Mouse (Mus musculus) stomach, embryonic 16.5 days (tissue): ENCODE measurements around the gene Smarcc1. TPM values are rescaled to one million over a fixed set of nuclear protein-coding genes. Genes with fewer than 3 reads are reported as not detected.
"Not testable (repeated sequence)": the region's sequence is repeated elsewhere in the genome, so short reads cannot be mapped to it uniquely, and the experiment has no call there.

Experiments used
- ATAC-seq: fragments of 200-750 bp; cut with Nextera tagmentation; 2 replicates; pipeline ENCODE4 v1.8.0; 2017; ENCODE audit warnings: moderate number of reproducible peaks, moderate TSS enrichment; ENCODE audit not compliant: insufficient read depth, low FRiP score
- H3K27ac ChIP-seq: fragments of 300-500 bp; sonication (generic); 2 replicates; pipeline ENCODE4 v1.5.1; 2014; ENCODE audit warnings: low read length
- H3K27me3 ChIP-seq: fragments of 300-500 bp; sonication (generic); 2 replicates; pipeline ENCODE4 v1.6.1; 2014; ENCODE audit warnings: low read length, control low read depth, mixed read lengths; ENCODE audit not compliant: control insufficient read depth, insufficient read depth
- H3K36me3 ChIP-seq: fragments of 300-500 bp; sonication (generic); 2 replicates; pipeline ENCODE4 v1.6.1; 2014; ENCODE audit warnings: low read length; ENCODE audit not compliant: control insufficient read depth, insufficient read depth
- H3K4me1 ChIP-seq: fragments of 300-500 bp; sonication (generic); 2 replicates; pipeline ENCODE4 v1.6.1; 2014; ENCODE audit warnings: low read length, control low read depth, mixed read lengths; ENCODE audit not compliant: control insufficient read depth, insufficient read depth
- H3K4me2 ChIP-seq: fragments of 300-500 bp; sonication (generic); 2 replicates; pipeline ENCODE4 v1.6.1; 2014; ENCODE audit warnings: low read depth, low read length, mixed read lengths
- H3K4me3 ChIP-seq: fragments of 300-500 bp; sonication (generic); replicated peaks from 2 replicates; pipeline ENCODE4 v1.5.1; 2014; ENCODE audit warnings: mild to moderate bottlenecking, low read length
- H3K9ac ChIP-seq: fragments of 300-500 bp; sonication (generic); 2 replicates; pipeline ENCODE4 v1.6.1; 2014; ENCODE audit warnings: low read length
- H3K9me3 ChIP-seq: fragments of 300-500 bp; sonication (generic); replicated peaks from 2 replicates; pipeline ENCODE4 v1.6.1; 2016; ENCODE audit warnings: low read length, control low read depth; ENCODE audit not compliant: control insufficient read depth
- WGBS: fragments of 180-500 bp; shearing (Covaris S2); extraction: QIAGEN DNeasy Blood & Tissue Kit; methylation state at CpG from one replicate; pipeline ENCODE4 v1.1.7; 2014; 5-methylcytosine and 5-hydroxymethylcytosine counted together
- polyA plus RNA-seq: library from polyadenylated mRNA; unstranded; fragments of >200 nt; fragmentation: Nextera tagmentation; extraction: Ambion mirVana; gene quantifications from 2 replicates; pipeline ENCODE4 v1.2.1, GENCODE M21; 2015

Smarcc1 gene
- polyA plus RNA-seq, result 59.2 and 61.8 TPM in 2 replicates

DNA sequence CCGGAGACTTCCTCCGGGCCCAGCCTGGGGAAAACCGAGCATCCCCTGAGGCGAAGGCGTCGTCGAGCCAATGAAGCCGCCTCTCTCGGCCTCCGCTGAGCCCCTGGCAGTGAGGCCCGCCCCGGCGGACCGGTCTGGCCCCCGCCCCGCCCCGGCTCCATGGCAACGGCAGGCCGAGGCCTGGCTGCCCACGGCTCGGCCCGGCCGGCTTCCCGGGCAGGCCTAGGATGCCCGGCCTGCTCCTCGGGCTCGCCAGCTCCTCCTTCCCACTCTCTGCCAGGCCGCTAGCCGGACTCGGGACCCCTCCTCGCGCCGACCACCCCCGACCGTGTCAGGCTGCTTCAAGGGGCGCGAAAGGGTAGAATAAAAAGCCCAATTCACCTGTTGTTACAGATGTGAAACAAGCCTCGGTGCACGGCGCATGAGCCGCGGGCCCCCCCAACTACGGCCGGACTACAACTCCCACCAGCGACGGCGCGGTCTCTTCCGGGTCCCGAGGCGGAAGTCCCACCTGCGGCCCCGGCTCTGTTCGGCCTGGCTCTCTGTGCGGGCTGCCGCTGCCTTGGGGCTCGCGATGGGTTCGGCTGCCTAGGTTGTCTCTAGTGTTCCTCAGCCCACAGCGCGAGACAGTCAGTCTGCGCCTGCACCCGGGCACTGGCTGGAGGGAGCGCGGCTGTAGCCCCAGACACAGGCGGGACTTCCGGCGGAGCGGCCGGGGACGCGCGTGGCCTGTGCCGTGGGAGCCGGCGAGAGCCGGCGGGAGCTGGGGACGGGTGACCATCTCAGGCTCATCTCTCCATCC, at the start of gene Smarcc1:
Smarcc1 (plus strand) TSS at position 732 of the 802 bp plus-strand sequence.
- WGBS, result 1% methylated on average over 77 of the region's 79 CpGs
- H3K4me3 ChIP-seq, result peak within 1 kb of the TSS; percentile 72
- H3K36me3 ChIP-seq, result no peaks in the 10 kb centered on the region
- H3K9ac ChIP-seq, result peak within 1 kb of the TSS; percentile 84
- no peaks in the 10 kb centered on the region for H3K27me3 ChIP-seq
- peak within 1 kb of the TSS; percentile 76 for H3K4me2 ChIP-seq
- H3K9me3 ChIP-seq, result no peaks in the 10 kb centered on the region
- peak within 1 kb of the TSS; percentile 98 for H3K27ac ChIP-seq
- peaks cover 6% of the 10 kb centered on the region for H3K4me1 ChIP-seq
- ATAC-seq, result peak; percentile 97

DNA sequence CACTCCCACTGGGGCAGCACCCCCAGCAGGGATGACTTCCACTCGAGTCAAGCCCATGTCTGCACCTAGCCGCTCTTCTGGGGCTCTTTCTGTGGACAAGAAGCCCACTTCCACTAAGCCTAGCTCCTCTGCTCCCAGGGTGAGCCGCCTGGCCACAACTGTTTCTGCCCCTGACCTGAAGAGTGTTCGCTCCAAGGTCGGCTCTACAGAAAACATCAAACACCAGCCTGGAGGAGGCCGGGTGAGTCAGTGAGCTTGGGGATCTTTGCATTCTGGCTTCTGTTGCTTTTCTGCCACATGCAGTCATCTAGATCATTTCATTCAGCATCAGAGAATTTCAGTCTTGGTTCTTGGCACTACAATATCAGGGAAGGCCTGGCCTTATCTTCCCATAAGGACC, 48.8 kb upstream of the Smarcc1 start:
- no peak overlapping the region for H3K4me2 ChIP-seq
- no peaks in the 10 kb centered on the region for H3K9me3 ChIP-seq
- no peak overlapping the region for H3K27ac ChIP-seq
- no peaks in the 10 kb centered on the region for H3K4me1 ChIP-seq
- H3K27me3 ChIP-seq, result no peaks in the 10 kb centered on the region
- no peak overlapping the region for H3K9ac ChIP-seq
- no peak for ATAC-seq
- H3K4me3 ChIP-seq, result no peak overlapping the region
- 88% methylated on average over 6 of the region's 6 CpGs for WGBS
- peaks cover 8% of the 10 kb centered on the region for H3K36me3 ChIP-seq

DNA sequence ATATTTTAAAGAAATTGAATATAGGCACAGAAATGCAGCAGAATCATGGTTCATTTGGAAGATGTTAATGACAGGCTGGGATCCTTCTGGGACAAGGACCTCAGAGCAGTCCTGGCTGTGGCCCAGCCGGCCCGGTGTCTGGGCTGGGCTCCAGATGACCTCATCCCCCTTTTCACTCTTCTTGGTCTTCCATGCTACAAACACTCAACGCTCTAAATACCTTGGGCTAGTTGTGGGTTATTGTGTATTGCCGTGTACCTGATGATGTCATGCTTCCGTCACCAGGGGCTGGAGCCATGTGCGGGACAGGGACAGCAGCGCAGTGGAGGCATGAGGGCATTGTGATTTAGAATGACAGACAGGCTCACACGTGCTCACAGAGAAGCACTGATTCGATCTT, 47.1 kb upstream of the Smarcc1 start:
- Histone ChIP-seq H3K27me3 (no peaks in the 10 kb centered on the region), H3K27ac (no peak overlapping the region), H3K36me3 (peaks cover 8% of the 10 kb centered on the region), H3K9ac (no peak overlapping the region), H3K4me3 (no peak overlapping the region), H3K4me2 (no peak overlapping the region), H3K4me1 (no peaks in the 10 kb centered on the region), H3K9me3 (no peaks in the 10 kb centered on the region)
- no peak for ATAC-seq
- WGBS, result 70% methylated on average over 9 of the region's 9 CpGs

DNA sequence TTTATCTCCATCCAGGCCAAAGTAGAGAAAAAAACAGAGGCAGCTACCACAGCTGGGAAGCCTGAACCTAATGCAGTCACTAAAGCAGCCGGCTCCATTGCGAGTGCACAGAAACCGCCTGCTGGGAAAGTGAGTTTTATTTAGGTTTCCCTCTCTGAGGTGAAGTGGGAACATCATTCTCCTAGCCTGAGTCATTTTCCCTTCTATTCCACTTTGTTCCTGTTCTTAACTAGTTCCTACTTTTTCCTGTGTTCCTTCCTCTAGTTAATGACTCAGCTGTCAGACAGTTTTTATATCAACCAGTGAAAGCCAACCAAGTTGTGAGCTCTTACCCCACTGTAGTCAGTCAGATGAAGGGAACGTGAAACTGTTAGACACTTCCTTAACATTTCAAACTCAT, 46.5 kb upstream of the Smarcc1 start:
- Histone ChIP-seq H3K9ac (no peak overlapping the region), H3K9me3 (no peaks in the 10 kb centered on the region), H3K27ac (no peak overlapping the region), H3K27me3 (no peaks in the 10 kb centered on the region), H3K4me2 (no peak overlapping the region), H3K4me1 (no peaks in the 10 kb centered on the region), H3K4me3 (no peak overlapping the region), H3K36me3 (peaks cover 8% of the 10 kb centered on the region)
- 71% methylated on average over 4 of the region's 4 CpGs for WGBS
- ATAC-seq, result no peak

DNA sequence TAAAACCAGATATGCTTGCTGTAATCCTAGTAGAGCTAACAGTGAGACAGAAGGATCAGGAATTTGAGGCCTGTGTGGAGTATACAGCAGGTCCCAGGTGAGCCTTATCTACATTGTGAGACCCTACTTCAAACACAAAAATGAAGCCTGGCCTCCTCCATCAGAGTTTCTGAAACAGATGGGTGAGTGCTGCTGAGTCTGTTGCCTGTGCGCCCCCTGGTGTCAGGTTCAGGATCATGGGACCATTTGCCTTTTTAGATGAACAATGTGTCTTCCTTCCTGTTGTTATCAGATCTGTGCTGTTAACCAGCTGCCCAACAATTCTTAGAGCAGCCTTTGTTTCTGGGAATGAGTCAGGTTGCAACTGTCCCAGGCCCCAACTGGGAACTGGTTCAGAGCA, 45.7 kb upstream of the Smarcc1 start:
- ATAC-seq, result no peak
- H3K27ac ChIP-seq, result no peak overlapping the region
- peaks cover 8% of the 10 kb centered on the region for H3K36me3 ChIP-seq

DNA sequence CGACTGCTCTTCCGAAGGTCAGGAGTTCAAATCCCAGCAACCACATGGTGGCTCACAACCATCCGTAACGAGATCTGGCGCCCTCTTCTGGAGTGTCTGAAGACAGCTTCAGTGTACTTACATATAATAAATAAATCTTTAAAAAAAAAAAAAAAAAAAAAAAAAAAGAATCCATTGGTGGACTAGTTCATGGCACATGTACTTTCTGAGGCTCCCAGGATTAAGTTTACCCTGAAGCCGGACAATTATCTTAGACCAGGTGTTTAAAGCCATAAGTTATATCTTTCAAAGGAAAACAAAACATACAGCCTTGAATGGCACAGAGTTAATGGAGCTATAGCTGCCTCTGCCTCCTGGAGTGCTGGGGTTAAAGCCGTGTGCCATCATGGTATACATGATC, 41.0 kb upstream of the Smarcc1 start:
- 71% methylated on average over 4 of the region's 7 CpGs for WGBS
- not testable (repeated sequence) for H3K27me3 ChIP-seq, H3K36me3 ChIP-seq, H3K4me2 ChIP-seq, H3K9me3 ChIP-seq, H3K27ac ChIP-seq, H3K4me3 ChIP-seq, ATAC-seq, H3K9ac ChIP-seq, H3K4me1 ChIP-seq

More for the DNA sequence above, 45.7 kb upstream of the Smarcc1 start:
- H3K4me1 ChIP-seq, result no peaks in the 10 kb centered on the region
- no peak overlapping the region for H3K4me3 ChIP-seq
- no peak overlapping the region for H3K4me2 ChIP-seq
- no peaks in the 10 kb centered on the region for H3K27me3 ChIP-seq
- WGBS, result 0% methylated on average over 1 of the region's 1 CpGs
- no peaks in the 10 kb centered on the region for H3K9me3 ChIP-seq
- H3K9ac ChIP-seq, result no peak overlapping the region

DNA sequence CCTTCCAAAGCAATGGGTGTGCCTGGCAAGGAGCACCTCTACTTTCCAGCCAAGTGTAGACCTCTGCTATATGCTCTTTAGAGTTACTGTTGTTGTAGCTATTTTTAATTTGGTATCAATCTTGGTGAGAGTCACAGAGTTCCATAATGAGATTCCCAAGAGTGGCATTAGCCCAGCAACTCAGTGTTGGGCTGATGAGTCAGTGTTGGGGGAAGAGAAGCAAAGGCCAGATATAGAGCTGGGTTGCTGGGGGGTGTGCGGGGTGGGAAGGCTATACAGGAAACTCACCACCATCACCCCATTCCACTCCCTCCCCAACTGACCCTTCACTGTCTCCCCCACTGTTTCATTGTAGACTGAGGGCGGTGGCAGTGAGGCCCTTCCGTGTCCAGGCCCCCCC, 36.4 kb upstream of the Smarcc1 start:
- H3K36me3 ChIP-seq, result peaks cover 19% of the 10 kb centered on the region; the same call in 1 of the 2 replicates
- 83% methylated on average over 3 of the region's 3 CpGs for WGBS
- no peak overlapping the region for H3K9ac ChIP-seq

DNA sequence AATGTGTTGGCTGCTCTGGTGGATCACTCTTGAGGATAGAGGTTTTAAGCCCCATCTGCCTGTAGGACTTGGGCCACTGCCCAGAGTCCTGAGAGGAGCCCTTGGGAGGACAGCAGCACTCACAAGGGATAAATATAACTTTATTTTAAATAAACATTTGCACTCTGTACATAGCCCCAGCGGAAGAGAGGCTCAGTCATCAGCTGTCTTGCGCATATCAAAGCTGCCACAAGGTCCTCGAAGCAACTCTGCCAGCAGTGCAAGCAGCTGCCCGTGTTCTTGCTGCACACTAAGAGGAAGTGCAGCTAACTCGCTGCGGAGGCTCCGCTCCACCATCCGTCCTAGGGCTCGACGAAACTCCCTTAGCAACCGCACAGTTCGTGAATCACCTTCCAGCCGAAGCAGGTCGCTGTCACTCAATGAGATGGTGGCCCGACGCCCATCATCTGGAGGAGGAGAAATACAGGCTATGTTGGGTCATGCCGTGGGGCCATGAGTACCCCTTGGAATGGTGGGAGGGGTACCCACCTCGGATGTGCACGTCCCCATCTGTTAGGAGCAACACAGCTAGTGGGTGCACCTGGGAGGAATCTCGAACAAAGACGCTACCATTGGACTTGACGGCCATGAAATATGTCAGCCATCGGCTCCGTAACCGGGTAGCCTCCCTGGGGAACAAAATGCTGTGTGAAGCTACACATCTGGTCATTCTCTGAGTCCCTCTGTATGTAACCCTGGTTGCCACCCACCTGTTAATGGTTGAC, 33.1 kb upstream of the Smarcc1 start:
- 68% methylated on average over 25 of the region's 25 CpGs for WGBS
- ATAC-seq, result peak; percentile 68; the same call in 1 of the 2 replicates
- Histone ChIP-seq H3K36me3 (peaks cover 42% of the 10 kb centered on the region), H3K27me3 (no peaks in the 10 kb centered on the region), H3K4me3 (no peak overlapping the region), H3K9ac (no peak overlapping the region), H3K4me2 (no peak overlapping the region), H3K4me1 (no peaks in the 10 kb centered on the region), H3K27ac (peak overlapping the region; percentile 7; the same call in 1 of the 2 replicates), H3K9me3 (no peaks in the 10 kb centered on the region)

More for the DNA sequence above, 36.4 kb upstream of the Smarcc1 start:
- no peak for ATAC-seq
- H3K27me3 ChIP-seq, result no peaks in the 10 kb centered on the region
- no peak overlapping the region for H3K4me2 ChIP-seq
- H3K27ac ChIP-seq, result no peak overlapping the region
- no peaks in the 10 kb centered on the region for H3K9me3 ChIP-seq
- no peaks in the 10 kb centered on the region for H3K4me1 ChIP-seq
- no peak overlapping the region for H3K4me3 ChIP-seq

DNA sequence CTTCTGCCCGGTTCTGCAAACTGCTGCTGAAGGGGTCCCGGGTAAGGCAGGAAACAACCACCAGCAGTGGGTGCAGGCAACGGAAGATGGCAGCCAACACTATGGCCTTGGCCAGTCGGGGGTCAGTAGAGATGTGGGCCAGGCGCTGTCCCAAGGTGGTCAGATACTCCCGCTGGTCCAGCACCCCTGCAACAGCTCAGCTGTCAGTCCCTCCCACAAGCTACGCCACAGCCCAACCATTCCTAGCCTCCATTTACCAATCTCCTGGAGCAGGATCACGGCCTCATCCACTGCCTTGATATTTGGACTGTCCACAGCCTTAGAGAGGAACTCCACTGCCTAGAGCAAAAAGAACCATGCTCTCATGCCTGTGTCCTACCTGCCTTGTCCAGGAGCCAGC, 31.8 kb upstream of the Smarcc1 start:
- H3K27ac ChIP-seq, result no peak overlapping the region
- 88% methylated on average over 8 of the region's 8 CpGs for WGBS
- H3K9ac ChIP-seq, result no peak overlapping the region
- H3K27me3 ChIP-seq, result no peaks in the 10 kb centered on the region
- no peak overlapping the region for H3K4me2 ChIP-seq
- no peaks in the 10 kb centered on the region for H3K4me1 ChIP-seq
- peaks cover 42% of the 10 kb centered on the region for H3K36me3 ChIP-seq
- H3K9me3 ChIP-seq, result no peaks in the 10 kb centered on the region
- no peak overlapping the region for H3K4me3 ChIP-seq
- no peak for ATAC-seq
